Mouse (Mus musculus) thymus, postnatal 0 days (tissue): ENCODE results near the gene Itga3. TPM values are rescaled to one million over a fixed set of nuclear protein-coding genes. Genes with fewer than 3 reads are reported as not detected.

Experiments
- DNase-seq: peaks from one replicate; pipeline ENCODE4 v3.0.0-alpha.2; 2015; ENCODE audit warnings: low spot score
- polyA plus RNA-seq: library from polyadenylated mRNA; unstranded; fragments of >200 nt; fragmentation: Nextera tagmentation; extraction: Ambion mirVana; gene quantifications from 2 replicates; pipeline ENCODE4 v1.2.1, GENCODE M21; 2015

Itga3 gene
- 6.2 and 7.0 TPM in 2 replicates for polyA plus RNA-seq

DNA sequence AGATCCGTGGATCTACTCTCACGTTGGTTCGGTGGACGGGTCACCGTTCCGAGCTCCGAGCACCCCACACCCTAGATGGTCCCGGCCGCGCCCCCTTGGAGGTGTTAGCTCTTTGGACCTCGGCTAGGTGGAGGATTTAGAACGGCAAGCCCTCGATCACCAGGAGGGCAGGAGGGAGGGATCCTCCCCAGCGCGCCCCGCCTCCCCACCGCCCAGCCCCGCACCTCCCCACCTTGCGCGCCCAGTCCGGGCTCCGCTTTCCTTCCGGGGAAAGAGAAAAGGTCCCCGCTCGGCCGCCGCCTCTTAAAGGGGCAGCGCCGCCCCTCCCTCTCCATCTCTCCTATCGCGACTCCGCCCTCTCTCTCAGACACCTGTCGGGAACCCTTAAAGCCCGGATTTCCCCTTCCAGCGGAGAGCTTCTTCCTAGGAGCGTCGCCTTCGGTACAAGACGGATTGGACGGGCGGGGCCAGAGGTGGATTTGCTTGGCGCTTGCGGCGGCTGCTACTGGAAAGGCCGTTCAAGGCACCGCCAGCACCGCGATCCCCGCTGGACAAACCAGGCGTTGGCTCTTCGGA is at the start of gene Itga3:
TSS of gene Itga3 (minus strand) at position 266 of the 576 bp plus-strand sequence.
- peak; percentile 32 for DNase-seq

- DNase-seq = no peak
These were observed 48.9 kb upstream of the Itga3 start for GRCm38 (mm10) chr11:95125366-95125948.

GRCm38 (mm10) chr11:95122100-95122489 is 45.5 kb upstream of the Itga3 start:
- no peak for DNase-seq

DNA sequence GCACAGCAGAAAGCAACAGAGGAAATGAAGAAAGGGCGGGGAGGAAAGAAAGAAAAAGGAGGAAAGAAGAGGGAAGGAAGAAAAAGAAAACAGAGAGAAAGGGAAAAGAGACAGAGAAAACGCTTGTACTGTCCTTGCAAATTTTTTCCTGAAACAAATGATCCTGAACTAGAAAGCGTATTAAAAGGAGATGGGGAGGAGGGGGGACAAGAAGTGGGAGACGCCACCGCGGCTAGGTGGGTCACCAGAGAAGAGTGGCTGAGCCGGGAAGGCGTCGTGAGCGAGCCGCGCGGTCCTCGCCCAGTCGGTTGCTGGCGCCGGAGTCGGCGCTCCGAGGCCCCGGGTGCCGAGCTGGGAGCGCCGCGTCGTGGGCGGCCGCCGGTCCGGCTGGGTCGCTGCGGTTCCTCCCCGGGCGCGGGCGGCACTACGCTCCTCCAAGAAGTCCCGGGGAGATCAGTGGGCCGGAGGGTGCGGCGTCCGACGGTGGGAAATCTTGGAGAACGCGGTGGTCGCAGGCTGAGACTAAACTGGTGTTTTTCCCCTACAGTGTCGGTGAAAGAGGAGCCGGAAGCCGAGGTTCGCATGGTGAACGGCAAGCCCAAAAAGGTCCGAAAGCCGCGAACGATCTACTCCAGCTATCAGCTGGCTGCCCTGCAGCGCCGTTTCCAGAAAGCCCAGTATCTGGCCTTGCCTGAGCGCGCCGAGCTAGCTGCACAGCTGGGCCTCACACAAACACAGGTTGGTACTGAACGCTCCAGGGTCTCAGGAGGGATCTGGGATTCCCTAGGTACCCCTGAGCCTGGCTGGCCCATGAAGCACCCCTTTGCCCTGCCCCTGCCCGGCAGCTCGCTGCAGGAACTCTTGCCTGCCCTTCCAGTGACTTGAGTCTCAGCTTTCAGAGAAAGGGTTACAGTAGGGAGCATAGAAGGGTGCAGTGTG is 44.8 kb upstream of the Itga3 start:
- DNase-seq = no peak

DNA sequence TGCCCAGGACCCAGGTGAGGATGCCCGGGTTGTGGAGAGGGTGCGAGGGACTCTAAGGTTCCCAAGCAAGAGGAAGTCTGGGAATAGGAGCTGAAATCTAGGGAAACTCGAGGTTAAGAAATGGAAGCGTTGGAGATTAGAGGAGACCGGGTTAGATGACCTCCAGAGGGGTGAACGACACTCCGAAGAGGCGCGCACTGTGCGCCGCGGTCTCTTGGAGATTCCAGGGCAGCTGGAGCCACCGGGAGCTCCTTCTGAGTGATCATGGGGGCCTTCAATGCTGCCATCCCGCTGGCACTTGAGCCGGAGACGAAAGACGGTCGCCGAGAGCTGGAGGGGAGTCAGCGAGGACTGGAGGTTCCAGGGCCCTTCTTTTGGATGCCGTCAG is 44.0 kb upstream of the Itga3 start:
- DNase-seq = no peak

DNA sequence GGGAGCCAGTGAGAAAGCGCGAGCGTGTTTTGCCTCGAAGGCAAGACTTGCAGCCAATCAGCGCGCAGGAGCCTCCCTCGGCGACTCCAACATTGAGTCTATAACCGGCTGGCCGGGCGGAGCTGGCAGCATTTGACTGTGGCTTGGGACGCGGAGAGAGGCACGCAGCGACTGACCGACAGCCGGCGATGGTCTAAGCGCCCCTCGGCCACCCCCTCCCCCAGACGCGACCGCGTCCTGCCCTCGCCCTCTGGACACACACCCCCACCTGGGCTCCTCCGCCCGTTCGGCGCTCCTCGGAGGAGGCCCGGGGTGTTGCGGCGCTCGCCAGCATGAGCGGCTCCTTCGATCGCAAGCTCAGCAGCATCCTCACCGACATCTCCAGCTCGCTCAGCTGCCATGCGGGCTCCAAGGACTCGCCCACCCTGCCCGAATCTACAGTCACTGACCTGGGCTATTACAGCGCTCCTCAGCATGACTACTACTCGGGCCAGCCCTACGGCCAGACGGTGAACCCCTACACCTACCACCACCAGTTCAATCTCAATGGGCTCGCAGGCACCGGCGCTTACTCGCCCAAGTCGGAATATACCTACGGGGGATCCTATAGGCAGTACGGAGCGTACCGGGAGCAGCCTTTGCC is 43.5 kb upstream of the Itga3 start, which contains the start of gene Dlx3:
TSS of gene Dlx3 (plus strand) at position 130 of the 643 bp plus-strand sequence.
- no peak for DNase-seq

GRCm38 (mm10) chr11:95118505-95118904 is 41.9 kb upstream of the Itga3 start:
- DNase-seq = peak; percentile 74

DNA sequence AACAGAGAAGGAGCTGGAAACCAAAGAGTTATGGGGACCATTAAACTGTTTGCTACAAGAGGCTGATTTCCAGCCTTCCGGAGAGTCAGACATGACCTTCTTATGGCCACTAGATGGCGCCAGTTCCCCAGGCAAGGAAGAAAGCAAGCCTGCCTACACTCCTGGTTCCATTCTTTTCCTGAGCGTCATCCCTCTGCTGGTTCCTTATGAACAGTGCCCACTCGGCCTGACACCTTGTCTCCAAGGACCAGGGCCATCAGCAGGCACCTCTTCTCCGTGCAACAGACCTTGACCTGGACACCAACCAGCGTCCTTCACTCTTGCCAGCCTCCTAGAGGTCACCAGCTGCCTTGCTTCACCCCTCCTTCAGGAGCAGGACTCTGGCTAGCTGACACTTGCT is 40.4 kb upstream of the Itga3 start:
- peak; percentile 76 for DNase-seq

- no peak for DNase-seq
These were observed 33.5 kb upstream of the Itga3 start for GRCm38 (mm10) chr11:95110081-95110480.

- no peak for DNase-seq
These were observed 32.4 kb upstream of the Itga3 start for GRCm38 (mm10) chr11:95109000-95109399.

DNA sequence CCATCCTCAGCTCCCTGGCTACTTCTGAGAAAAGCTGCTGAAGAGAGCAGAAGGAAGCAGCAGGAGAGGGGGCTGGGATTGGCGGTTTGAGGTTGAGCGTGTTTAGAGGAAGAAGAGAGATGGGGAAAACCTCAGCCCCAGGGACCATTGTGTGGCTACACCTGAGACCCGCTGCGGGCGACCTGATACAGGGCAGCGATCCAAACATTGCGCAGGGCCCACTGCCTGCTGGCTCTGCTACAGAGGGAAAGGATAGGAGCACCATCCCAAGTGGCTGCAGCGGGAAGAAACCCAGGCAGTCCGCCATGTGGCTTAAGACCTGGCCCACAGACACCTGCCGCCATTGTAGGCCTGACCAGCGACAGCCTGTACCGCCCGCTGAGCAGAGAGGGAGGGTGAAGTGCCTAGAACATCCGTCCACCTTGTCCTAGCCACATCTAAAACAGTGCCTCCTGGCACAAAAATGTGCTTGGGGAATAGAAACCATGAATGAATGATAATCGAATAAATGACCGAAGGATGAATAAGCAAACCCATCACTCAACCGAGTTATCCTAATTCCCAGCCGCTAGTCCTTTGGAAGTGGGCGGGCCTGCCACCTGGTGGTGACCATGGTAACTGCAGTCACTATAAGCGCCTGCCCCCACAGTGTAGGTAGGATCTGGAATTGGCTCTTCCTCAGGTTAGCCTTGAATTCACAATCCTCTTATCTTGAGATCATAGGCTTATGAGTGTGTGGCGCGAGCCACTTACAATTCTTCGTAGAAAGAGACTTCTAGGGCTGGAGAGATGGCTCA is 30.0 kb upstream of the Itga3 start:
- peak; percentile 59 for DNase-seq

DNA sequence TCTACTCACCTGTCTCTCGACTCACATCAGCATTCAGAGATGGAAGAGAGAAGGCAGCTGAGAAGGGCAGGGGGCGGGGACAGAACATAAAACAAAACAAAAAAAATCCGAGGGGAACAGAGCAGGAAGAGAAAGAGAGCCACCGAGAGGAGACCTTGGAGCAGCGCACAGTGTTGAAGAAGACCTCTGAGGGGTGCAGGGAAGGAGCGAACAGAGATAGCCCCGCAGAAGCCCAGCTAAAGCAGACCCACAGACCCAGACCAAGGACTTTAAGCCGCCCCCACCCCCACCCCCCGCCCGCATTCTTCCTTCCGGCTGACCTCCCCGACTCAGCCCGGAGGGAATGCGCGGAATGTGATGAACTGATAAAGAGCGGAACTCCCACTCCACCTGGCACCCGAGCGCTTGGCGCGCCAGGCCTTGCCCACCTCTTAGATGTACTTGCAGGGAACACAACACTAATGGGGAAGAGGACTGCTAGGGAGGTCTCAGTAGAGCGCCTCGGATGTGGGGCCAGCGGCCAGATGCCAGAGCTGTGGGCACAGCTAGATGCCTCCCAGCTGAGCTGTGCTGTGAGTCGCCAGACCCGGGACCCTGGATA is 28.8 kb upstream of the Itga3 start:
- DNase-seq = no peak

DNA sequence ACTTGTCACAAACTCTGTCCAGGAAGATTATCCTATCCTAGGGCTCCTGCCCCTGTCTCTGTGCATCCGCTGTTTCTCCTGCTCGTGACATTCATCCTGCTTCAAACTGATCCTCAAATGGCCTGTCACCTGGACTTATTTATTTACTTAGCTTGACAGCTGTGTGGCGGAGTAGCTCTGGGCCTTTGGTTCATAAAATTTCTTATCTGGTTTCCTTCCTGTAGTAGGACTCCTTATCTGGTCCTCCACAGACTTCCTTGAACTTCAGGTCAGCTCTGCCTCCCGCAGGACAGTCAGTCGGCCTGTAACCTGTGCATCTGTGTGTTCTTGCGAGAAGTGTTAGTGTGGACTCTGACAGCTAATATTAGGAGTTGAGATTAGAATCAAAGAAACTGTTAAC is 27.7 kb upstream of the Itga3 start:
- no peak for DNase-seq

GRCm38 (mm10) chr11:95102161-95102904 is 25.7 kb upstream of the Itga3 start:
- no peak for DNase-seq

DNA sequence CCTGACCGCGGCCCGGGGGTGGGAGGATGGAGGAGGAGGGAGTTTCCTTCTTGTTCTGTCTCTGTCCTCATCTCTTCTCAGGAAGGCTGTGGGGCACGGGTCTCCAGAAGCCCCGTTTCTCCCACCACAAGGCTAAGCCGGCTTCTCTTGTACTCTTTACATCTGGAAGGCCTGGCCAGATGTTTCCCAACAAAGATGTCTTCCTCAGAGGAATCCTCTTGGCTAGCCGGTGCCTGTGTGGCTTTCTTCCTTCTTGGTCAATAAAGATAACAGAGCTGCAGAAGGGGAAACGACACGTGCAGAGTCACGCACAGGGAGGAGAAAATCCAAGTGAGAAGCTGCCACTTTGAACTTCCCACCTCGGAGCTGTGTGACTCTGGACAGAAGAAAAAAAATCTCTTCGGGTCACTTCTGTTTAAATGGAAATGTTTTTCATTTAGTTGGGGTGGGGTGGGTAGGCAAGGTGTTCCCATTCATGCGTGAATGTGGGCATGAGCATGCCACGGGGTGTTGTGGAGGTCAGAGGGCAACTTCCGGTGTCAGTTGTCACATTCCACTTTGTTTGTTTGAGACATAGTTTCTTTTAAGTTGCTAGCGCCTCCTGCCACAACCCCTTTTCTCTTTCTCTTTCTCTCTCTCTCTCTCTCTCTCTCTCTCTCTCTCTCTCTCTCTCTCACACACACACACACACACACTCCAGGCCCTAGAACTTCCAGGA is 24.6 kb upstream of the Itga3 start:
- DNase-seq = no peak

DNA sequence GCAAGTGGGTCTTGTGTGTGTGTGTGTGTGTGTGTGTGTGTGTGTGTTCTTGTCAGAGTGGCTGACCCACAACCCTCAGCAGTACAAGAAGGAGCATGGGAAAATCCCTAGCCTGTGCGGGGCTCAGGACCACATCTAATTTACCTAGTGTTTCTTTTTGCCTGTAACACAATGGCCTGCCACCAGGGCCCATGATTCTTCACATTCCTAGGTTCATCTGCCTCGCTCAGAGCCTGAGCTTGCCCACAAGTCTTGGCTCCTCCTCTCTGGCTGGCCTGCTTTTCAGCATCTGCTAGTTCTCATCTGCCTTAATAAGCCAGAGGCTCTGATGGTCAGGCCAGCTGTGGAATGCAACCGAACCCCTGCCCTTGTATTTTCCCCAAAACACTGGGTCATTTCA is 23.8 kb upstream of the Itga3 start:
- DNase-seq = no peak

- no peak for DNase-seq
These were observed 21.9 kb upstream of the Itga3 start for GRCm38 (mm10) chr11:95098346-95099095.

- no peak for DNase-seq
These were observed 21.3 kb upstream of the Itga3 start for GRCm38 (mm10) chr11:95097889-95098288.
